Mouse (Mus musculus) adrenal gland (tissue): ENCODE data around the gene Tchh.

Experiments
- intact Hi-C: fragments of 180-260 bp; cut with DNase I; formaldehyde crosslinking; loops from one replicate; pipeline ENCODE4 v1.15.1; 2025
- long read RNA-seq, 2 experiments: library from polyadenylated mRNA; unstranded; transcript quantifications; one replicate each; pipeline ENCODE4 v2.0.0; 2020; ENCODE audit warnings: borderline replicate concordance in 1 of 2; ENCODE audit not compliant: insufficient replicate concordance in 1 of 2

Gene Tchh
- long read RNA-seq, experiment 1 = 0 reads
- long read RNA-seq, experiment 2 = 0 reads

DNA sequence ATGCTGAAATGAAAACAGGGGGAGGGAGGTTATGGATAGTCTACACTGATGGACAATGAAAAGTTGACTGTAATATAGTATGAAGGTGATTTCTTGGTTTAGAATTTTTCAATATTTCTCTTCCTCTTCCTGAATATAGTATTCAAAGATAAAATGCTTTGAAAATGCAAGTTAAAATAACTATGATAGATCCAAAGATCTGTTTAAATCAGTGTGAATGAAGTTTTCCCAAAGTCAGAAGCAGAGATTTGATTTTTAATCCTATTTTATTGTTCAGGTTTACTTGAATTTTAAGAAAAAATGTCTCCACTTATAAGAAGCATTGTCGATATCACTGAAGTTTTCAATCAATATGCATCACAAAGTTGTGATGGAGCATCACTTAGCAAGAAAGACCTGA is at the start of gene Tchh:
Gene Tchh, plus strand, starts transcription at position 301 of the 400 bp plus-strand sequence.
- intact Hi-C loops = no loop called here

DNA sequence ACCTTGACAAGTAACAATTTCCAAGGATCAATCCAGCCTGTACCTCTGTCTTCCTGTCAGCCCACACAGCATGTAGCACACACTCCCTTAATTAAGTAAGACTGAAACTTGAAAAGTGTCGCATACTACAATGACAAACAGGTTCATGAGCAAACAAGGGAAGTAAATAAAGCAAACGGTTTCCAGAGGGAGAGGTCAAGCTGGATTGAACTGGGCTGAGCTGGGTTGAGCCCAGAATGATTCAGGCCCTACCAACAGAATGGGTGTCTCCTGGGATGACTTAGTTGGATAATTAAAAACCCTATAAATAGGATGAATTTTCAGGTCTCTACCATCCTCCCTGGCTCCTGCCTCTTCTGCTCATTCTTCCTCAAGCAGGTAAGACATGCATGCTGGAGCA is 48.8 kb upstream of the Tchh start, which contains the start of gene Rptn:
Gene Rptn, plus strand, starts transcription at position 334 of the 400 bp plus-strand sequence.
- intact Hi-C loops = no loop called here

DNA sequence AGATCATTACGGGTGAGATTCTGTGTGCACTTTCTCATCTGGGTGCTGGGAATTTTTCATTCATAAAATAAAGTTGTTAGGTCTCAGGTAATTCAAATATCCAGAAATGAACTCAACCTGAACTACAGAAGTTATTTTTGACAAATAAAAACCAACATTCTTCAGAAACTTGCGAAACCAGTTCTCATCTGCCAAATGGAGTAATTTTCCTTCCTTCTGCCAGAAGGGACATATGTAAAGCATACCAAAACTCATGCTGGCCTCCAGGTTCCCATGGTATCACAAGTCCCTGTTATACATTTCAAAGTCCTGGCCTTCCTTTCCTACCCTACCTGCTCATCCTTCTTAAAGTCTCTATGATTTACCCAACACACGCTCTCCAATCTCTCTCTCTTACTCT is 38.2 kb upstream of the Tchh start:
- intact Hi-C loops = no loop called here

DNA sequence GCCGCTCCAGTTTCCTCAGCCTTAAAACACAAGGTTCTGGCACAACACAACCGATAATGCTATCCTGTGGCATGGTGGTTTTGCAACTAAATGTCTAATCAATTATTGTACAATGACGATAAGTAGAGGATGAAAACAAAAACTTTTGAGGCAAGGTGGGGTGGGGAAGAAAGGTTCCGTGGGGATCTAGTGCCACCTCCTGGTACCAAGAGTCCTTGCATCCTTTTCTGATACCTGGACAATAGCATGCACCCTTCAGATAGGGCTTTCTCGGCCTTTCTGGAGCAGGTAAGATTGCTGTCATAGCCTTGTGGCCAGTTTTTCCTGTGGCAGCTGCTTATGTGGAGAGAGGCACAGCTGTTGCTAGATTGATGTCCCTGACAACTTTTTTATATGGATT is 35.1 kb upstream of the Tchh start:
- intact Hi-C loops = loop anchor here (1.0 kb wide), 1 partner anchor 45 kb away; no protein-coding TSS in a partner anchor

DNA sequence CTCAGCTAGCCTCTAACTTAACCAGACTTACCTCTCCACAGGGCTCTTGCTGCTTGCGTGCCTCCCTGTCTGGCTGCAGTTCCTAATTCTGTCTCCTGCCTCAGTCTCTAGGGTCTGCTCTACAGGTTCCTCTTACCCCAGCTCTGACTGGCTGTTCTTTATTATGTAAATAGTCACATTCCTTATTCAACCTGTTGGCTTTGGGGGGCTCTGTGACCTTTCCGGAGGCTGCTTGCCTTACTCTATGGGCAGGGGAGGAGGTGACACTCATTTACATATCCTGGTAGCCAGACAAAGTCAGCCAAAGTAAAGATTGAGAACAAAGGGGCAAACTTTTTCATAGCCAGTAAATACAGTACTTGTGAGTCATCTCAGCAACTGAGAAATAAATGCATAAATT is 30.2 kb upstream of the Tchh start:
- intact Hi-C loops = no loop called here

DNA sequence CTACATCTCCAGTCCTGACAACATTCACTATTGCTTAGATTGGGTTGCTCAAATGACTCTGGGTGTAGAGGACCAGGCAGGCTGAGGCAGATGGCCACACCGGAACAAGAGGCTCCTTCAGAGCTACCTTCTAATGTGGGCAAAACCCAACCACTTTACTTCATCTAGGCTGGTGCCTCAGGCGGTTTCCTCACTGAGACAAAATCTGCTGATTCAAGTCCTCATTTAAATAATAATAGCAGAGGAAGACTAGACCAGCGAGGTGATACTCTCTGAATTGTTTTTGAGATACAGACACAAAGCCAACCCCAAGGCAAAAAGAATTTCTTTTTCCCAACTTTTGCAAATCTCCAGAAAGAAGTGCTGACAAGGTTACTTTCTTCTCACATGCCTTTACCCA is 10.5 kb upstream of the Tchh start:
- intact Hi-C loops = no loop called here

DNA sequence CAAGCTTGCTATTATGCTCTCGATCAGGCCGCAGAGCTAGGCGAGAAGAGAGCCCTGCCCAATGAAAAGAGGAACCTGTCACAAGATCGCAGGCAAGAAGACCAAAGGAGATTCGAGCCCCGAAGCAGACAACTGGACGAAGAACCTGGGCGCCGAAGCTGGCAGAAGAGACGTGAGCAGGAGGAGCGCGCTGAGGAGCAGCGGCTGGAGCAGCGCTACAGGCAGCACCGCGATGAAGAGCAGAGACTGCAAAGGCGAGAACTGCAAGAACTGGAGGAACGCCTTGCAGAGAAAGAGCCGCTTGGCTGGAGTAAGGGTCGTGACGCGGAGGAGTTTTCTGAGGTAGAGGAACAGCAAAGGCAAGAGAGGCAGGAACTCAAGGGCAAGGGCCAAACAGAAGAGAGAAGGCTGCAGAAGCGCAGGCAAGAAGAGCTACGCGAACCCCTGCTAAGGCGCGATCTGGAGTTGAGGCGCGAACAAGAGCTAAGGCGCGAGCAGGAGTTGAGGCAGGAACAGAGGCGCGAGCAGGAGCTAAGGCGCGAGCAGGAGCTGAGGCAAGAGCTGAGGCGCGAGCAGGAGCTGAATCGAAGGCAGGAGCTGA is 1.5 kb downstream of the Tchh start:
- intact Hi-C loops = no loop called here

DNA sequence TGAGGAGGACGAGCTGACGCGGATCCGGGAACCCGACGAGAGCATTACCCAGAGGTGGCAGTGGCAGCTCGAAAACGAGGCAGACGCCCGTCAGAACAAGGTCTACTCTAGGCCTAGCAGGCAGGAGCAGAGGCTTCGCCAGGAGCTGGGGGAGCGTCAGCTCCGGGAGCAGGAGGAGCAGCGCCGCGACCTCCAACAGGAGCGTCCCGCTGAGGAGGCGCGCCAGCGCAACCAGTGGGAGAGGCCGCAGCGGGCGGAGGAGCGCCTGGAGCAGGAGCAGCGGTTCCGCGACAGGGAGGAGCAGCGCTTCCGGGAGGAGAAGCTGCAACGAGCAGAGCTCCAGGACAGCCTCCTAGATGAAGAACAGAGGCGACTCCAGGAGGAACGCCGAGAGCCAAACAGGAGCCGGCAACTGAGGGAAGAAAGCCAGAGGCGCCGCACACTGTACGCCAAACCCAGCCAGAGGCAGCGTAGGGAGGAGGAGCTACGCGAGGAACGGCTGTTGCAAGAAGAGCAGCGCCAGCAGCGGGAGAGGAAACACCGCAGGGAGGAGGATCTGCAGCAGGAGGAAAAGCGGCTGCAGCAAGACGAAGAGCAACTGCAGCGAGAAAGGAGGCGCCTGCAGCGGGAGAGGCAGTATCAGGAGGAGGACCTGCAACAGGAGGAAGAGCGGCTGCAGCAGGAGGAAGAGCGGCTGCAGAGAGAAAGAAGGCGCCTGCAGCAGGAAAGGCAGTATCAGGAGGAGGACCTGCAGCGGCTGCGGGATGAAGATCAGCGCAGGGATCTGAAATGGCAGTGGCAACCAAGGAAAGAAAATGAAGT is 2.4 kb downstream of the Tchh start:
- intact Hi-C loops = loop anchor here (5.0 kb wide), 1 partner anchor 48 kb away; no protein-coding TSS in a partner anchor

DNA sequence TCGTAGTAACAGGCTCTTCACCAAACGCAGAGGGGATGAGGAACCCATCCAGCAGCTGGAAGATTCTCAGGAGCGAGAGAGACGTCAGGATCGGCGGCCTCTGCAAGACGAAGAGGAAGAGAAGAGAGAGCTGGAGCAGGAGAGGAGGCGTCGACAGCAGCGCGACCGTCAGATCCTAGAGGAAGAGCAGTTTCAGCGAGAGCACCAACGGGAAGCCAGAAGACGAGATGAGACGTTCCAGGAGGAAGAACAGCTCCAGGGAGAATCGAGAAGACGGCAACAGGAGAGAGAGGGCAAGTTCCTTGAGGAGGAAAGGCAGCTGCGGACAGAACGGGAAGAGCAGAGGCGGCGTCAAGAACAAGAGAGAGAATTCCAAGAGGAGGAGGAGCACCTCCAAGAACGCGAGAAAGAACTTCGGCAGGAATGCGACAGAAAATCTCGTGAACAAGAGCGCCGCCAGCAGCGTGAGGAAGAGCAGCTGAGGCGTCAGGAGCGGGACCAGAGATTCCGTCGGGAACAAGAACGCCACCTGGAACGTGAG is 3.1 kb downstream of the Tchh start:
- intact Hi-C loops = loop anchor here (5.0 kb wide), 1 partner anchor 47 kb away; no protein-coding TSS in a partner anchor

DNA sequence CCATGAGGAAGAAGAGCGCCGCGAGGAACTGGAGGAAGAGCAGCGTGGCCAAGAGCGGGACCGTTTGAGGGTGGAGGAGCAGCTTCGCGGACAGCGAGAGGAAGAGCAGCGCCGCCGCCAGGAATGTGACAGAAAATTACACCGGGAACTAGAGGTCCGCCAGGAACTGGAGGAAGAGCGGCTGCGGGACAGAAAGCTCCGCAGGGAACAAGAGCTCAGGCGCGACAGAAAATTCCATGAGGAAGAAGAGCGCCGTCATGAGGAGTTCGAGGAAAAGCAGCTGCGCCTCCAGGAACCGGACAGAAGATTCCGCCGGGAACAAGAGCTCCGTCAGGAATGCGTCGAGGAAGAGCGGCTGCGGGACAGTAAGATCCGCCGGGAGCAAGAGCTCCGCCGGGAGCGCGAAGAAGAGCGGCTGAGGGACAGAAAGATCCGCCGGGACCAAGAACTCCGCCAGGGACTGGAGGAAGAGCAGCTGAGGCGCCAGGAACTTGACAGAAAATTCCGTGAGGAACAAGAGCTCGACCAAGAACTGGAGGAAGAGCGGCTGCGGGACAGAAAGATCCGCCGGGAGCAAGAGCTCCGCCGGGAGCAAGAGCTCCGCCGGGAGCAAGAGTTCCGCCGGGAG is 4.1 kb downstream of the Tchh start:
- intact Hi-C loops = loop anchor here (5.0 kb wide), 1 partner anchor 46 kb away; no protein-coding TSS in a partner anchor

DNA sequence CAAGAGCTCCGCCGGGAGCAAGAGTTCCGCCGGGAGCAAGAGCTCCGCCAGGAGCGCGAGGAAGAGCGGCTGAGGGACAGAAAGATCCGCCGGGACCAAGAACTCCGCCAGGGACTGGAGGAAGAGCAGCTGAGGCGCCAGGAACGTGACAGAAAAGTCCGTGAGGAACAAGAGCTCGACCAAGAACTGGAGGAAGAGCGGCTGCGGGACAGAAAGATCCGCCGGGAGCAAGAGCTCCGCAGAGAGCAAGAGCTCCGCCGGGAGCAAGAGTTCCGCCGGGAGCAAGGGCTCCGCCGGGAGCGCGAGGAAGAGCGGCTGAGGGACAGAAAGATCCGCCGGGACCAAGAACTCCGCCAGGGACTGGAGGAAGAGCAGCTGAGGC is 4.6 kb downstream of the Tchh start:
- intact Hi-C loops = loop anchor here (5.0 kb wide), 1 partner anchor 46 kb away; no protein-coding TSS in a partner anchor

DNA sequence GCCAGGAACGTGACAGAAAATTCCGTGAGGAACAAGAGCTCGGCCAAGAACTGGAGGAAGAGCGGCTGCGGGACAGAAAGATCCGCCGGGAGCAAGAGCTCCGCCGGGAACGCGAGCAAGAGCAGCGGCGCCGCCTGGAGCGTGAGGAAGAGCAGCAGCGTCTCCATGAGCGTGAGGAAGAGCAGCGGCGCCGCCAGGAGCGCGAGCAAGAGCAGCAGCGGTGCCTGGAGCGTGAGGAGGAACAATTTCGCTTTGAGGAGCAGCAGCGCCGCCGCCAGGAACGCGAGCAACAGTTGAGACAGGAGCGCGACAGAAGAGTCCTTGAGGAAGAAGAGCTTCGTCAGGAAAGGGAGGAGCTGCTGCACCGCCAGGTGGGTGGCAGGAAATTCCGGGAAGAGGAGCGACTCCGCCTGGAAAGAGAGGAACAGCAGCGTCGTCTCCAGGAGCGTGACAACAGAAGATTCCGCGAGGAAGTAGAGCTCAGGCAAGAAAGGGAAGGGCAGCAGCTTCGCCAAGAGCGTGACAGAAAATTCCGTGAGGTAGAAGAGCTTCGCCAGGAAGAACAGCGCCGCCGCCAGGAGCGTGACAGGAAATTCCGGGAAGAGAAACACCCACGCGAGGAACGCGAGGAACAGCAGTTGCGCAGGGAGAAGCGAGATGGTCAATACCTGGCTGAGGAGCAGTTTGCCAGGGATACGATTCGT is 5.2 kb downstream of the Tchh start:
- intact Hi-C loops = loop anchor here (5.0 kb wide), 1 partner anchor 45 kb away; no protein-coding TSS in a partner anchor

DNA sequence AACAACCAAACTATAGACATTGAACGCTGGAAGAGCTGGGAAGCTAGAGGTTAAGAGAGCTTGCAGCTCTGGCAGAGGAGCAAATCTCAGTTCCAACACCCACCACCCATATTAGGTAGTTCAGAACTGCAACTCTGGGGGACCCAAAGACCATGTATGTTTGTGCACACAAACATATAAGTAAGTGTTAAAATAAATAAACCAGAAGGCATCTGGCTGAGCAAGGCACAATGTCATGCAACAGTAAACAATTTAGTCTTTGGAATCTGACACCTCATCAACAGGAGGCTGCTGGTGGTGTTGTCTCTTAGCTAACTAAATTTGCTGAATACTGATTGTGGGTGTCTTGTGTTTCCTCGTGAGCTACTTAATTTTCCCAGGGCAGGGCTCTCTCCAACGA is 24.4 kb downstream of the Tchh start:
- intact Hi-C loops = no loop called here

DNA sequence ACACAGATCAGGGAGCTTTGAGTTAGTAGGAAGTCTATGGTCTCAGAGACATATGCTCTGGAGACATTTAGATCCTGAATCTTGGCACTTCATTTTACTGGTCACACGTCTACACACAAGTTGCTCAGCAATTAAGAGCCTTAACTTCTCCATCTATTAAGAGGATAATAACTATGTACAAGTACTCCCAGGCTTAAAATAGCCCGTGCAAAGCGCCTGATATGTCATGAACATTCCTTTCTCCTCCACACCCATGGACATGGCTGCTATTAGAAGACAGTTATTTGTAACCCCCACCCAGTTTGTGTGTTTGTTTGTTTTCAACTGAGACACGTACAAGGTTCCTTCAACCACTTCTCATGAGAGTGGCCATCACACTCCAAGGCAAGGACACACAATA is 25.0 kb downstream of the Tchh start:
- intact Hi-C loops = no loop called here

DNA sequence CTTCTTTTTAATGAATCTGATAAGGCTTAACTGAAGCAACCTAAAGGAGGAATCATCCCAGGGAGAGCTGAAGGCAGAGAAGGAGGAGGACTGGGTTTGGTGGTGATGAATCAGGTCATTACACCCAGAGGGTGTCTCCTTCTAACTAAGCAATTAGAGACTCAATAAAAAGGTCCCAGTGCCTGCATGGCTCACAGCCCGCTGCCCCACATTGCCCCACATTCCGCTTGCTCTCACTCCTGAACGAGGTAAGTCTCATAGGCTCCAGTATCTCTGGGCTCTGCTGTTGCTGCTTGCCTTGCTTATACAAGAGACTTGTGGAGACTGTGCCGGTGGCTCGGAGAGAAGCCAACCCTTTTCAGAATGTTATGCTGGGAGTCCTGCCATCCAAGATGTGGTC is 26.4 kb downstream of the Tchh start, which contains the start of gene Tchhl1:
Gene Tchhl1, plus strand, starts transcription at position 194 of the 400 bp plus-strand sequence.
- intact Hi-C loops = no loop called here

DNA sequence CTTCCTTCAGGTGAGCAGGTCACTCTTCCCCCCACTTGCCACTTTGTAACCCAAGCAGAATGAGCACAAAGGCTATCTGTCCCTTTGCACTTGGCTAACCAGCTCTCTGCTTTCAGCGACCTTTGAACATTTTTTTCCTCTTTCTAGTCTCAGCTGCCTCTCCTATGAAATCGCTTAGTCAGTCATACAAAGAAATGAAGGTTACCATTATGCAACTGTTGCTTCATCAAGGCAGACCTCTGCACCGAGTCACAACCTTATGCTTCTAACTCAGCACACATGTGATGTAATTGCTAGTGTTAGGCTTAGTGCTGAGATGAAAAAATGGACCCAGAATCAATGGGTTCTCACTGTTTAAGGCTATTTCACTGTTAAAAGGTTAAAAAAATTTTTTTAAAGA is 27.5 kb downstream of the Tchh start:
- intact Hi-C loops = no loop called here

DNA sequence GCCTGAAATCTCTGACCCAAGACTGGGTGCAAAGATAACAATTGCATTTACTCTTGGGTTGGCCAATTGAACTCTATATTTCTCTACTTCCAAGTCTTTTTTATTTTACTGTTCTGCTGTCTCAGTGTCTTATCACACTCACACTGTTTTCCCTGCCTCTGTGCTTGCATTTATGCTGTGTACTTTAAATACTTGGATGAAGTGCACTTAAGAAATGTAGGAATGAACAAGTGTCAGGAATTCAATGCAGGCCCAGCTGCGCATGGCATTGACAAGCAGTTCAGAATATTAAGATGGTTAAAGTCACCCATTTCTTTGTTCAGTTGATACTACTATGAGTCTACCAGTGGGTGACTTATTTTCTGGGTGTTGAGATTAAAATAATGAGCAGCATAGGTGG is 37.9 kb downstream of the Tchh start:
- intact Hi-C loops = no loop called here

DNA sequence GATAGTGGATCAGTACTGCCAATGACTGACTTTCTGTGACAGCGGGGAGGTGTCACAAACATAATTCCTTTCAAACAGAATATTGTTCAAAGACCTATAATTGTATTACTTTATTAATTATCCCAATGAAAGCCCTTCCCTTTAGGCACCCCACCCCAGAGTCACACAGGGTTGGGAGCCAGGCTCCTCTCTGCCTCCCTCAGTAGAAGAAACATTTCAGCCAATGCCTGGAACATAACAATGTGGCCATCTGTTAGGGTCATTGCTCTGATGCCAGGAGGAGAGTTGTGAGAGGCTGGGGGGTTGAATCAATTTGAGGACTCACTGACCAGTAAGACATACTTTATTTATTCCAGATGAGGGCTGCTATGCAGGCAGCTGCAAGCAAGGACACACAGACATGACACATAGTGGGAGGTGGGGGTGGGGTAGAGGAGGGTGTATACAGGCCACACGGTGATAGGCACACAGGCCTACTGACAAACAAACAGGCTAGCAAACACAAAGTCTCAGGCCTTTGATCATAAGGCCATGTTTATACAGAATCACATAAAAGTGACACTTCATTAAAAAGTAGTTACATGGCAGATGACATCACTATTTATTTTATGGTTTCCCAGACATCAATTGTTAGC is 40.0 kb downstream of the Tchh start:
- intact Hi-C loops = no loop called here

DNA sequence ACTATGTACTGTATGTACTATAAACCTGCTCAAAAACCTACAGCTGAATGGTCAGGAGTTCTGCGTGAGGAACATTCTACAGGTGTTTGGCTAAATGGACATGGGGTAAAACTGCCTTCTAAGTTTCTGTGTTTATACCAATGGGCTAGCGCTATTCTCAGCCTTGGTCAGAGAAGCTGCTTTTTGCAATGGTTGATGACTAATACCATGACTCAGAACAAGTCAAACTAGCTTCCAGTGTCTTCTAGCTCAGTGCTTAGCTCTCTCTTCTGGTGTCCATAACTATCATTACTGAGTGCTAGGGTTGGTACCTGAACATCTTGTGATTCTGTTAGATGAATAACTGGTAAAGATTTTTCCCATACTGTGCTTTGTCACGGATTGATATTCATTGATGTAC is 43.5 kb downstream of the Tchh start:
- intact Hi-C loops = no loop called here

DNA sequence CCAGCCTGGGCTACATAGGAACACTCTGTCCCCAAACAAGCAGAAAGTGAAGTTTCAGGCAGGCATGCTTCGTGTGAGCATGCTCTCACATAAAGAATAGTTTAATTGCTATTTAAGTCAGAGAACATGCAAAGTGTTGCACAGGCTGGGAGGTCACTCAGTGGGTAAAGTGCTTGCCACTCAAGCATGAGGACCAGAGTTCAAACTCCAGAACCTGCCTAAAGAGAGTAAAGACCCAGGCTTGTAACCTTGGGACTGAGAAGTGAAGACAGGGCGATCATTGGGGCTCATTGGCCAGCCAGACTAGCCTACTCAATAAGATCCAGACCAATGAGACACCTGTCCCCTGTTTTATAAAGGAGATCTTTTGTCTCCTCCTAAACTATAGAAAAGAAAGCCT is 46.4 kb downstream of the Tchh start:
- intact Hi-C loops = no loop called here
